Mouse (Mus musculus) spleen, adult 2 months (tissue): ENCODE results near the gene Ripor1.

ENCODE experiments used
- CTCF ChIP-seq: fragments of 200-500 bp; IDR thresholded peaks from 2 replicates; pipeline ENCODE4 v1.5.1; 2011; ENCODE audit warnings: mild to moderate bottlenecking, inconsistent platforms; ENCODE audit not compliant: insufficient read depth, insufficient read length, insufficient replicate concordance; ENCODE audit errors: extremely low read depth
- POLR2A ChIP-seq: fragments of 200-500 bp; IDR thresholded peaks from 2 replicates; pipeline ENCODE4 v1.6.1; 2011; ENCODE audit warnings: low read depth, low read length, inconsistent platforms

GRCm38 (mm10) chr8:105636963-105637510 lies 32.0 kb downstream of the Ripor1 start, which contains the start of gene Agrp:
- no peak for TF ChIP-seq CTCF
- TF ChIP-seq POLR2A, result peak; percentile 65
